Mouse (Mus musculus) neural tube, embryonic 11.5 days (tissue): ENCODE results near the gene Prpf39. TPM values are rescaled to one million over a fixed set of nuclear protein-coding genes. Genes with fewer than 3 reads are reported as not detected.

Experiments
- ATAC-seq: fragments of 200-750 bp; cut with Nextera tagmentation; 2 replicates; pipeline ENCODE4 v1.8.0; 2017; ENCODE audit warnings: moderate number of reproducible peaks, mild to moderate bottlenecking, moderate TSS enrichment, moderate library complexity; ENCODE audit not compliant: insufficient read depth, low FRiP score, low TSS enrichment
- DNase-seq: peaks from one replicate; pipeline ENCODE4 v3.0.0-alpha.2; 2015; ENCODE audit warnings: low spot score
- H3K27ac ChIP-seq: fragments of 300-500 bp; sonication (generic); 2 replicates; pipeline ENCODE4 v1.5.1; 2014; ENCODE audit warnings: low read depth, mild to moderate bottlenecking, low read length
- H3K27me3 ChIP-seq: fragments of 300-500 bp; sonication (generic); 2 replicates; pipeline ENCODE4 v1.6.1; 2014; ENCODE audit warnings: mild to moderate bottlenecking, low read length, mixed read lengths; ENCODE audit not compliant: control insufficient read depth, insufficient read depth
- H3K36me3 ChIP-seq: fragments of 300-500 bp; sonication (generic); 2 replicates; pipeline ENCODE4 v1.6.1; 2014; ENCODE audit warnings: mild to moderate bottlenecking, low read length, moderate library complexity, mixed read lengths; ENCODE audit not compliant: control insufficient read depth, insufficient read depth
- H3K4me1 ChIP-seq: fragments of 300-500 bp; sonication (generic); 2 replicates; pipeline ENCODE4 v1.6.1; 2014; ENCODE audit warnings: low read length, mixed read lengths; ENCODE audit not compliant: control insufficient read depth, insufficient read depth
- H3K4me2 ChIP-seq: fragments of 300-500 bp; sonication (generic); 2 replicates; pipeline ENCODE4 v1.6.1; 2014; ENCODE audit warnings: low read depth, mild to moderate bottlenecking, moderate library complexity
- H3K4me3 ChIP-seq: fragments of 300-500 bp; sonication (generic); 2 replicates; pipeline ENCODE4 v1.5.1; 2014; ENCODE audit warnings: low read depth, low read length
- H3K9ac ChIP-seq: fragments of 300-500 bp; sonication (generic); 2 replicates; pipeline ENCODE4 v1.6.1; 2014; ENCODE audit warnings: mild to moderate bottlenecking, low read length
- H3K9me3 ChIP-seq: fragments of 300-500 bp; sonication (generic); 2 replicates; pipeline ENCODE4 v1.6.1; 2016; ENCODE audit warnings: low read length; ENCODE audit not compliant: control insufficient read depth
- WGBS: fragments of 180-500 bp; shearing (Covaris S2); extraction: QIAGEN DNeasy Blood & Tissue Kit; methylation state at CpG from one replicate; pipeline ENCODE4 v1.1.7; 2014; 5-methylcytosine and 5-hydroxymethylcytosine counted together
- polyA plus RNA-seq: library from polyadenylated mRNA; unstranded; fragments of >200 nt; fragmentation: Nextera tagmentation; extraction: Ambion mirVana; gene quantifications from 2 replicates; pipeline ENCODE4 v1.2.1, GENCODE M21; 2014

Gene Prpf39
- polyA plus RNA-seq, 1 experiment from 2014 or later, result 57.9 TPM

DNA sequence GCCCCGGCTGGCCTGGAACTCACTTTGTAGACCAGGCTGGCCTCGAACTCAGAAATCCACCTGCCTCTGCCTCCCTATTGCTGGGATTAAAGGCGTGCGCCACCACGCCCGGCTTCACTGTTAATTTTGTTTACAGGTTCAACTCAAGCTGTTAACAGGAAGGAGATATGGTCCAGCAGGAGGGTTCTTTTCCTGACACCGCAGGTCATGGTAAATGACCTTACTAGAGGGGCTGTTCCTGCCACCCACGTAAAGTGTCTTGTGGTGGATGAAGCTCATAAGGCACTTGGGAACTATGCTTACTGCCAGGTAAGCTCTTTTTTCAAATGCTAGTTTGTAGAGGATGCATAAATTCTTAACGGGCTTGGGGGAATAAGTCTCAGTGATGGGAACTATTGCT is 40.8 kb downstream of the Prpf39 start:
- DNase-seq (no peak), ATAC-seq (no peak)
- H3K4me2 ChIP-seq, result peak overlapping the region; percentile 79
- no peaks in the 10 kb centered on the region for H3K27me3 ChIP-seq
- no peaks in the 10 kb centered on the region; the same call in 1 of the 2 replicates for H3K36me3 ChIP-seq
- no peak overlapping the region for H3K27ac ChIP-seq
- 0 out of 2 replicates have a peak overlapping the region, but pooled peaks have one; percentile 10 for H3K4me3 ChIP-seq
- no peaks in the 10 kb centered on the region for H3K9me3 ChIP-seq
- peaks cover 6% of the 10 kb centered on the region for H3K4me1 ChIP-seq
- WGBS, result 88% methylated on average over 9 of the region's 9 CpGs
- no peak overlapping the region; the same call in 1 of the 2 replicates for H3K9ac ChIP-seq

DNA sequence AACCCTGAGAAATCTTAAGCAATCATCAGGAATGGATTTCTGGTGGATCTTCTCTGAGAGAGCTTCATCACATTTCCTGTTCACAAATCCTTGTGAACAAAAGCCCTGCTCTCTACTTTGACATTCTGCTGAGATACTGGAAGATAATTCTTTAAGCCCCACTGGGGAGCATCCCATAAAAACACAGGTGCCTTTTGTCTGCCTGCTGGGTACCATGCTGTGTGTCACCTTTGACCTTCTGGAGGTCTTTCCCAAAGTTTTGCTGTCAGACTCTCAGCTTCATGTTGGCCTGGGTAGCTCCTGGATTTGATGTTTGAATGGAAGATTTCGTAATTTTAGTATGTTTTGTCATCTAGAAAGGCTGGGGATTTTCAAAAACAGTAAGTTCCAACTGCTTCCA is 72.6 kb downstream of the Prpf39 start:
- Histone ChIP-seq H3K4me1 (no peaks in the 10 kb centered on the region), H3K36me3 (peaks cover 5% of the 10 kb centered on the region; the same call in 1 of the 2 replicates), H3K9me3 (no peaks in the 10 kb centered on the region), H3K4me2 (no peak overlapping the region), H3K9ac (no peak overlapping the region), H3K27ac (no peak overlapping the region), H3K4me3 (no peak overlapping the region), H3K27me3 (no peaks in the 10 kb centered on the region)
- WGBS, result 85% methylated on average over 1 of the region's 1 CpGs
- ATAC-seq, result no peak
- DNase-seq, result no peak

DNA sequence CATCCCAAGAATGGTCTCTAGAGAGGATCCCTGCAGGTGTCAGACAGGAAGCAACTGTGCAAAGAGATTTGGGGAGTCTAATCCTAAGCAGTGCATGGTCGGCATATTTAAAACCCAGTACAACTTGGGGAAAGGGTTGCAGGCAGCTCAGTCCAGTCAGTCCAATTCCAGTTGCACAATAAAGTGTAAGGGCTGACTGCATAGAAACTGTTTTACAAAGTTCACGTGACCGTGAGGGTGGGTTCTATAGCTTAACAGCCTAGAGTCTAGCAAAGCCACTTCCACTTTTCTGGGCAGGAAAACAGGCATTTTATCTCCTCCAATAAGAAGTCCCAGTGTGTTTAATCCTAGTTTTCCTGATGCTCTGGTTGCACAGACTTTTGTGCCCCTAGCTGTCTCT is 75.4 kb downstream of the Prpf39 start:
- WGBS, result 97% methylated on average over 3 of the region's 3 CpGs
- ATAC-seq (no peak), DNase-seq (no peak)
- Histone ChIP-seq H3K27me3 (no peaks in the 10 kb centered on the region), H3K9me3 (no peaks in the 10 kb centered on the region), H3K9ac (no peak overlapping the region), H3K4me2 (no peak overlapping the region), H3K4me1 (no peaks in the 10 kb centered on the region), H3K36me3 (peaks cover 6% of the 10 kb centered on the region; the same call in 1 of the 2 replicates), H3K27ac (no peak overlapping the region), H3K4me3 (no peak overlapping the region)

DNA sequence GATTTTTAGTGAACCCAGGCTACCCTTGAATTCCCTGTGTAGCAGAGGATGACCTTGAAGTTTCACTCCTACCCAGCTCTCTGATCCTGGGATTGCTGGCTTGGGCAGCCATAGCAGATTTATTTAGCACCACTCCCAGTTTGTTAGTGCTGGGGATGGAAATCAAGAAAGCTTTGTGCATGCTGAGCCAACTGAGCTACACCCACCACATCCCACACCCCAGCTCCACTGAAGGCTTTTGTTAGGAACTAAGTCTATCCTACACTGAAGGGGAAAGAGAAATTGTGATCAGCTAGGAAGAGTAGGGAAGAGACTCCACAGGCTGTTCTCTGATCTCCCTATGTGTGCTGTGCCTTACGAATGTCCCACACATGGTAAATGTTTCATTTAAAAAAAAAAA is 76.7 kb downstream of the Prpf39 start:
- Histone ChIP-seq H3K9ac (no peak overlapping the region), H3K9me3 (no peaks in the 10 kb centered on the region), H3K27me3 (no peaks in the 10 kb centered on the region), H3K4me3 (no peak overlapping the region), H3K36me3 (peaks cover 9% of the 10 kb centered on the region), H3K4me1 (no peaks in the 10 kb centered on the region), H3K4me2 (no peak overlapping the region), H3K27ac (no peak overlapping the region)
- no peak for DNase-seq
- ATAC-seq, result no peak
- 97% methylated on average over 1 of the region's 1 CpGs for WGBS

Other genes with a start within 250 kb of the Prpf39 start
- 2.5 and 4.7 TPM in 2 replicates for gene Gm527, start 118.4 kb upstream of the Prpf39 start, polyA plus RNA-seq
- gene Klhl28, start 70.8 kb upstream of the Prpf39 start, polyA plus RNA-seq, result 20.6 and 20.7 TPM in 2 replicates
- 24.1 and 26.7 TPM in 2 replicates for gene Togaram1, start 70.5 kb upstream of the Prpf39 start, polyA plus RNA-seq
- 625 and 636 TPM in 2 replicates for gene Fkbp3, start 37.7 kb downstream of the Prpf39 start, polyA plus RNA-seq
- gene Fancm, start 39.3 kb downstream of the Prpf39 start, polyA plus RNA-seq, result 11.9 and 15.0 TPM in 2 replicates
- gene Mis18bp1, start 136.3 kb downstream of the Prpf39 start, polyA plus RNA-seq, result 58.8 and 61.6 TPM in 2 replicates
- not detected in 2 replicates for gene Wdr20rt, start 189.2 kb downstream of the Prpf39 start, polyA plus RNA-seq